Mouse (Mus musculus) left cerebral cortex, postnatal 14 days (tissue): ENCODE measurements around the gene R3hcc1l. TPM values are rescaled to one million over a fixed set of nuclear protein-coding genes. Genes with fewer than 3 reads are reported as not detected.
A peak's percentile ranks its signal among the peaks of the same experiment; 100 is the strongest.

Source experiments
- DNase-seq, 2 experiments: peaks; one replicate each; pipeline ENCODE4 v3.0.0; 2021 to 2022; ENCODE audit warnings: low spot score in 2 of 2, mixed read lengths in 1 of 2
- intact Hi-C: fragments of 180-260 bp; cut with DNase I; formaldehyde crosslinking; loops from one replicate; pipeline ENCODE4 v1.15.1; 2025
- total RNA-seq, 2 experiments: library from RNA; stranded (reverse); gene quantifications; 2 replicates each; pipeline ENCODE4 v1.2.3; 2021

R3hcc1l gene
- total RNA-seq, 2 experiments from 2014 or later, result 14.1 to 15.1 TPM

GRCm38 (mm10) chr19:42591534-42591933, 73.0 kb downstream of the R3hcc1l start:
- intact Hi-C loops, result no loop called here

GRCm38 (mm10) chr19:42593456-42593855, 74.9 kb downstream of the R3hcc1l start:
- intact Hi-C loops, result no loop called here
- DNase-seq, result no peak

More at GRCm38 (mm10) chr19:42591534-42591933, 73.0 kb downstream of the R3hcc1l start:
- no peak for DNase-seq

GRCm38 (mm10) chr19:42595066-42595465, 76.5 kb downstream of the R3hcc1l start:
- intact Hi-C loops, result no loop called here
- DNase-seq, result no peak

- no peak for DNase-seq
- intact Hi-C loops, result no loop called here
Measured at GRCm38 (mm10) chr19:42597286-42597685, 78.7 kb downstream of the R3hcc1l start.

GRCm38 (mm10) chr19:42597896-42598295, 79.3 kb downstream of the R3hcc1l start:
- intact Hi-C loops, result no loop called here
- no peak for DNase-seq

- DNase-seq, result no peak
- intact Hi-C loops, result no loop called here
Measured at GRCm38 (mm10) chr19:42599891-42600290, 81.3 kb downstream of the R3hcc1l start.

GRCm38 (mm10) chr19:42600591-42600990, 82.0 kb downstream of the R3hcc1l start:
- intact Hi-C loops, result no loop called here
- no peak for DNase-seq

- intact Hi-C loops, result no loop called here
- DNase-seq, result no peak
Measured at GRCm38 (mm10) chr19:42601445-42601844, 82.9 kb downstream of the R3hcc1l start.

GRCm38 (mm10) chr19:42602041-42602440, 83.5 kb downstream of the R3hcc1l start:
- intact Hi-C loops, result no loop called here

GRCm38 (mm10) chr19:42602576-42602975, 84.0 kb downstream of the R3hcc1l start:
- intact Hi-C loops, result no loop called here
- no peak for DNase-seq

More at GRCm38 (mm10) chr19:42602041-42602440, 83.5 kb downstream of the R3hcc1l start:
- no peak for DNase-seq

- intact Hi-C loops, result no loop called here
- no peak for DNase-seq
Measured at GRCm38 (mm10) chr19:42608082-42608481, 89.5 kb downstream of the R3hcc1l start.

GRCm38 (mm10) chr19:42609716-42610115, 91.2 kb downstream of the R3hcc1l start:
- intact Hi-C loops, result no loop called here
- DNase-seq, result no peak

- intact Hi-C loops, result no loop called here
Measured at GRCm38 (mm10) chr19:42611746-42612145, 93.2 kb downstream of the R3hcc1l start.

GRCm38 (mm10) chr19:42612654-42613053, 94.1 kb downstream of the R3hcc1l start, which contains the start of gene Loxl4:
Gene Loxl4 (minus strand): TSS chr19:42612813.
- intact Hi-C loops, result no loop called here
- DNase-seq, result no peak

More at GRCm38 (mm10) chr19:42611746-42612145, 93.2 kb downstream of the R3hcc1l start:
- no peak for DNase-seq

GRCm38 (mm10) chr19:42613116-42613515, 94.6 kb downstream of the R3hcc1l start:
- intact Hi-C loops, result no loop called here

GRCm38 (mm10) chr19:42613647-42614225, 95.2 kb downstream of the R3hcc1l start:
- DNase-seq, result no peak
- intact Hi-C loops, result no loop called here

More at GRCm38 (mm10) chr19:42613116-42613515, 94.6 kb downstream of the R3hcc1l start:
- no peak for DNase-seq

GRCm38 (mm10) chr19:42628068-42628467, 109.5 kb downstream of the R3hcc1l start:
- DNase-seq, result no peak
- intact Hi-C loops, result no loop called here

GRCm38 (mm10) chr19:42631541-42631961, 113.0 kb downstream of the R3hcc1l start:
- intact Hi-C loops, result no loop called here
- DNase-seq, result peak in 1 of 2 experiments; percentile 56

- DNase-seq, result no peak
- intact Hi-C loops, result no loop called here
Measured at GRCm38 (mm10) chr19:42632301-42632700, 113.7 kb downstream of the R3hcc1l start.

GRCm38 (mm10) chr19:42633650-42634049, 115.1 kb downstream of the R3hcc1l start:
- intact Hi-C loops, result no loop called here
- DNase-seq, result no peak

GRCm38 (mm10) chr19:42636631-42637030, 118.1 kb downstream of the R3hcc1l start:
- intact Hi-C loops, result no loop called here
- DNase-seq, result no peak
